Mouse (Mus musculus) kidney, adult 2 months (tissue): ENCODE results near the gene Nuf2. TPM values are rescaled to one million over a fixed set of nuclear protein-coding genes. Genes with fewer than 3 reads are reported as not detected.

ENCODE experiments used
- DNase-seq: peaks from one replicate; pipeline ENCODE4 v3.0.0; 2021
- H3K27ac ChIP-seq: fragments of 200-500 bp; 2 replicates; pipeline ENCODE4 v1.5.1; 2012; ENCODE audit warnings: low read depth, low read length, control low read depth, inconsistent platforms; ENCODE audit not compliant: insufficient read depth
- H3K27me3 ChIP-seq: fragments of 200-500 bp; replicated peaks from 2 replicates; pipeline ENCODE4 v1.6.1; 2012; ENCODE audit warnings: mild to moderate bottlenecking, moderate library complexity, low read length, inconsistent platforms; ENCODE audit not compliant: control insufficient read depth, insufficient read depth
- H3K36me3 ChIP-seq: fragments of 200-500 bp; 2 replicates; pipeline ENCODE4 v1.6.1; 2012; ENCODE audit warnings: mild to moderate bottlenecking, moderate library complexity, low read length, inconsistent platforms; ENCODE audit not compliant: control insufficient read depth, insufficient read depth
- H3K4me1 ChIP-seq: fragments of 200-500 bp; 2 replicates; pipeline ENCODE4 v1.6.1; 2011; ENCODE audit warnings: low read length; ENCODE audit not compliant: control insufficient read depth, insufficient read depth
- H3K4me3 ChIP-seq: fragments of 200-500 bp; 2 replicates; pipeline ENCODE4 v1.5.1; 2011; ENCODE audit warnings: mild to moderate bottlenecking, low read depth, low read length, control low read depth; ENCODE audit not compliant: insufficient read depth
- CTCF ChIP-seq: fragments of 200-500 bp; conservative IDR thresholded peaks from 2 replicates; pipeline ENCODE4 v1.5.1; 2011; ENCODE audit warnings: low read depth, mild to moderate bottlenecking, control low read depth, low read length, moderate library complexity, mixed read lengths; ENCODE audit not compliant: insufficient read depth, insufficient read length
- POLR2A ChIP-seq: fragments of 200-500 bp; IDR thresholded peaks from one replicate; pipeline ENCODE4 v1.6.1; 2011; ENCODE audit warnings: low read depth, low read length, control low read depth
- WGBS: fragments of 180-500 bp; shearing (Covaris S2); methylation state at CpG from one replicate; pipeline ENCODE4 v1.1.7; 2018; 5-methylcytosine and 5-hydroxymethylcytosine counted together
- polyA plus RNA-seq: library from polyadenylated mRNA; depleted of rRNA; stranded (reverse); fragments of >200 nt; gene quantifications from 2 replicates; pipeline ENCODE4 v1.2.3, GENCODE M21; 2012

Nuf2 gene
- polyA plus RNA-seq, 1 experiment: 0.30 TPM

GRCm38 (mm10) chr1:169502876-169503275, 28.4 kb downstream of the Nuf2 start:
- no peak overlapping the region for H3K4me3 ChIP-seq
- no peak for TF ChIP-seq POLR2A
- no peak for TF ChIP-seq CTCF
- DNase-seq: no peak
- H3K27me3 ChIP-seq: no peaks in the 10 kb centered on the region
- H3K36me3 ChIP-seq: no peaks in the 10 kb centered on the region
- WGBS: 95% methylated on average over 3 of the region's 3 CpGs
- no peak overlapping the region for H3K27ac ChIP-seq
- H3K4me1 ChIP-seq: no peaks in the 10 kb centered on the region

GRCm38 (mm10) chr1:169495621-169496020, 35.6 kb downstream of the Nuf2 start:
- H3K4me3 ChIP-seq: no peak overlapping the region
- H3K27me3 ChIP-seq: no peaks in the 10 kb centered on the region
- H3K27ac ChIP-seq: no peak overlapping the region
- H3K36me3 ChIP-seq: no peaks in the 10 kb centered on the region
- no peaks in the 10 kb centered on the region for H3K4me1 ChIP-seq
- WGBS: 60% methylated on average over 8 of the region's 8 CpGs
- TF ChIP-seq POLR2A: no peak
- TF ChIP-seq CTCF: peak; percentile 53
- DNase-seq: peak; percentile 41

- no peak for DNase-seq
- no peak for TF ChIP-seq CTCF
- no peak for TF ChIP-seq POLR2A
Observed at GRCm38 (mm10) chr1:169491561-169491960, 39.7 kb downstream of the Nuf2 start.

GRCm38 (mm10) chr1:169485408-169485885, 45.8 kb downstream of the Nuf2 start:
- Histone ChIP-seq H3K27ac (no peak overlapping the region), H3K4me1 (no peaks in the 10 kb centered on the region), H3K27me3 (no peaks in the 10 kb centered on the region), H3K36me3 (no peaks in the 10 kb centered on the region), H3K4me3 (no peak overlapping the region)
- TF ChIP-seq CTCF (no peak), POLR2A (no peak)
- no peak for DNase-seq
- WGBS: 66% methylated on average over 6 of the region's 6 CpGs

More at GRCm38 (mm10) chr1:169491561-169491960, 39.7 kb downstream of the Nuf2 start:
- Histone ChIP-seq H3K27me3 (no peaks in the 10 kb centered on the region), H3K4me3 (no peak overlapping the region), H3K27ac (no peak overlapping the region), H3K36me3 (no peaks in the 10 kb centered on the region), H3K4me1 (no peaks in the 10 kb centered on the region)
- WGBS: 86% methylated on average over 1 of the region's 1 CpGs

GRCm38 (mm10) chr1:169484565-169484964, 46.7 kb downstream of the Nuf2 start:
- H3K27me3 ChIP-seq: no peaks in the 10 kb centered on the region
- no peak overlapping the region for H3K27ac ChIP-seq
- H3K4me3 ChIP-seq: no peak overlapping the region
- no peak for TF ChIP-seq POLR2A
- no peak for TF ChIP-seq CTCF
- H3K36me3 ChIP-seq: no peaks in the 10 kb centered on the region
- WGBS: 86% methylated on average over 4 of the region's 4 CpGs
- no peak for DNase-seq
- no peaks in the 10 kb centered on the region for H3K4me1 ChIP-seq

GRCm38 (mm10) chr1:169482596-169483335, 48.5 kb downstream of the Nuf2 start:
- TF ChIP-seq POLR2A: no peak
- TF ChIP-seq CTCF: no peak
- no peaks in the 10 kb centered on the region for H3K27me3 ChIP-seq
- WGBS: 88% methylated on average over 6 of the region's 6 CpGs
- H3K4me1 ChIP-seq: no peaks in the 10 kb centered on the region
- no peaks in the 10 kb centered on the region for H3K36me3 ChIP-seq
- no peak overlapping the region for H3K4me3 ChIP-seq
- no peak for DNase-seq
- H3K27ac ChIP-seq: no peak overlapping the region

GRCm38 (mm10) chr1:169471185-169471584, 60.1 kb downstream of the Nuf2 start:
- DNase-seq: no peak
- 83% methylated on average over 3 of the region's 3 CpGs for WGBS
- no peaks in the 10 kb centered on the region for H3K36me3 ChIP-seq
- no peak for TF ChIP-seq POLR2A
- TF ChIP-seq CTCF: no peak
- H3K4me3 ChIP-seq: no peak overlapping the region
- no peaks in the 10 kb centered on the region for H3K4me1 ChIP-seq
- H3K27me3 ChIP-seq: no peaks in the 10 kb centered on the region
- no peak overlapping the region for H3K27ac ChIP-seq
